Mouse (Mus musculus): Measurements from ENCODE around the gene Fyttd1. TPM values are rescaled to one million over a fixed set of nuclear protein-coding genes. Genes with fewer than 3 reads are reported as not detected.

Gene Fyttd1
- total RNA-seq, 2 experiments from 2014 or later: 105 to 106 TPM

DNA sequence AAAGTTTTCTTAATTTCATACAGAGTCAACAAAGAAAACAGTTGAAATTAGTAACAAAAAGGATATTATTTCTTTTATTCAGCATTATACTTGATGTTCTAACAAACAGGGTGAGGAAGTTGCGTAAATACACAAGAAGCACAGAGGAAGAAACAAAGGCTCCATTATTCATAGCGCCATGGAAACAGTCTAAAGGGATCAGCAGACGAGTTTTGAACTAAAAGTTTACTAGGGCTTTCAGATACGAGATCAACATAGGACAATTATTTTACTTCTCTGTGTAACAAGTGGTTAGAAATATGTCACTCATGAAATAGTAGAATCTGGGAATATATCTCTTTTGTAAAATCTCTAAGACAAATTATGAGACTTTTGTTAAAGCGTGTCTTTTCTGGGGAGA is 68.1 kb downstream of the Fyttd1 start:
- no peak for DNase-seq

DNA sequence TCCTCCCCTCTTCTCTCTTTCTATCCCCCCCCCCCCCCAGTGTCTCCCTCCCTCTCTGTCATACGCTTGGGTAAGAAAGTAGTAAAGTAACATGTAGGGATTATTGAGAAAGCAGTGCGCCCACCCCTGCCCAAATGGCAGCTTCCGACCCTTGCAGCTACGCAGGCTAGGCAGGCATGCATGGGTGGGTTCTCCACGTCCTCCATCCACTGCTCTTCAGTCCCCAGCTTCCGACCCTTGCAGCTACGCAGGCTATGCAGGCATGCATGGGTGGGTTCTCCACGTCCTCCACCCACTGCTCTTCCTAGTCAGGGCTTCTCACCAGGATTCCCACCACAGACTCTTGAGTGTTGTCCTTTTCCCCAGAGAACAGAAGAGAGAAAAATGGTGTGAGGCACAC is 70.7 kb downstream of the Fyttd1 start:
- no peak for DNase-seq

DNA sequence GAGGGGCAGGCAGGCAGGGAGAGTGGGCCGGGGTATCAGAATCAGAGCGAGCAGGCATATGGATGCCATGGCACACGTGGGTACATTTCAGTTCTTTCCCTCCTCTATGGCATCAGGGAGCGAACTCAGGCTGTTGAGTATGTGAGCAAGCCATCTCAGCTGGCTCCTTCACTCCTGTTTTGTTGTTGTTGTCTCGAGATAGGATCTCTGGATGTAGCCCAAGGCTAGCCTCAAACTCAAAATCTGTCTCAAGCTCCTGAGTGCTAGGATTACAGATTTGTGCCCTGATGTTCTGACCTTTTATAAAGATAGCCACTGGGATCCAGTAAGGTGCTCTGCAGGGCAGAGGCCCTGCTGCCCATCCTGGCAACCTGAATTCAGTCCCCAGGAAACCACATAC is 71.4 kb downstream of the Fyttd1 start:
- no peak for DNase-seq

DNA sequence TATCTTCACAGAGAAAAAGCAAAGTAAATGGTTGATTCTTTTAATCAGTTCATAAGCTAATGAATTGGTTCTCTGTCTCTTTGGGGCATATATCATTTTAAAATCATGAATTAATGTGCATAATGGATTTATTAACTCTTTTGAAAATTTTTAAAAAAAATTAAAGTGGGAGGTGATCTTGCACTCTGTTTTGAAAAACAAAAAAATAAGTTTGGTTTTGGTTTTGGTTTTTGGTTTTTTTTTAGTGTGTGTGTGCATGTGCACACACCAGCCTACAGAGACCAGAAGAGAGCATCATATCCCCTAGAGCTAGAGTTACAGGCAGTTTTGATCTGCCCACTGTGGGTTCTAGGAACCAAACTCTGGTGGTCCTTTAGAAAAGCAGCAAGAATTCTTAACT is 72.0 kb downstream of the Fyttd1 start:
- DNase-seq: no peak

DNA sequence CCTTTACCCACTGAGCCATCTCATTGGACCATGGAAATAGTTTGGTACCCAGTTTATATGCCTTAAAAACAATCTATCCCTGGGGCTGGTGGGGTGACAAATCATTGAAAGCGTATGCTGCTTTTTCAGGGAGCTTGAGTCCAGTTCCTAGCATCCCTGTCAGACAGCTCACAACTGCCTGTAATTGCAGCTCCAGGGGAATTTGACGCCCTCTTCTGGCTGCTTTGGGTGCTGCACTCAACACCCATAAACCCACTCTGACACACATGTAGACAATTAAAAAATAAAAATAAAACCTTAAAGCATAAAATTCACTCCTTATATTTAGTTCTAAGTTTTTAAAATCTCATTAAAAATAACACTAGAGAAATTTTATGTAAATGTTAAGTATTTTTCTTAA is 73.8 kb downstream of the Fyttd1 start:
- DNase-seq: no peak

DNA sequence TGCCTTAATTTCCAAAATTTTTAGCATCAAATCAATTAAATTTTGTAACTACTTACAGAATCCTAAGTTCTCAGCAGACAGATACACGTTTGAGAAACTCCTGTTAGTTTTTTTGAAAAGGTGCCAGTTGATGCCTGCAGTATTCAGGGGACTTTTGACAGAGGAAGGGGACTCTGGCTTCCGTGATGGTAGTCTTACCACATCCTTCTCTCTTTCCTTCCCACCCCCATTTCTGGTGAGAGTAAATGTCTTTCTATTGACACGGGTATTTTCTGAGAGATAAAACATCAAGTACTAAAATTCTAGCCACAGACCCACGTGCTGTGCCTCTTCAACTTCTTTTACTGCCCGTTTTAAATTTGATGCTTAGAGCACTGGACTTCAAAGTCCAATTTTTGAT is 76.5 kb downstream of the Fyttd1 start:
- no peak for DNase-seq

DNA sequence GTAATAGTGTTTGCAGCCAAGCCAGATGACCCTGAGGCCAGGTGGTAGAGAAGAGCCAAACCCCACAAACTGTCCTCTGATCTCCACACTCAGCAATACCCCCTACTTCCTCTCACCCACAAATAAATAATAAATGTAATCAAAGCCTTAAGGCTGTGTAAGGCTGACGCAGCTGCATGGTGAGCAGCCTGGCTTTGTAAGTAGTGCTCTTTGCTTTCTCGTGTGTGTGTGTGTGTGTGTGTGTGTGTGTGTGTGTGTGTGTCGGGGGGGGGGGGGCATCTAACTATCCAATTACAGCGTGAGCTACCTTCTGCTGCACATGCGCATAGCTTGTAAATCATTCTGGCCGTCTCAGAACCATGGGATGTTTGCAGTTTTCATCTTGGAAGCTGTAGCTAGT is 77.0 kb downstream of the Fyttd1 start:
- DNase-seq: no peak

DNA sequence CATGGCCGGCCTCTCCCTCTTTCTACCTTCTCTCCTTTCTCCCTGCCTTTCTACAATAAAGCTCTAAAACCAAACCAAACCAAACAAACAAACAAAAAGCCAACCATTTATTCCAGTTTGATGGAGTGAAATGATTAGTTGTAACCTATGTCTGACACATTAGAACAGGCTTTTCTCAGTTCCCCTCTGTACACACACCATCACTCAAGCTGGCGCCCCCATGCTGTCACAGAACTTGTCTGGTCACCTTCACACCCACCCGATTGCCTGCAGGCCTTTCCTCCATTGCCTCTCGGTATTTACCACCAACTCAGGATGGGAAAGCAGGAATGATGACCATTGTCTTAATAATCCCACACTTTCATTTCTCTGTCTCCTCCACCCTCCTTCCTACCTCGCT is 79.6 kb downstream of the Fyttd1 start:
- DNase-seq: no peak

Other genes starting within 250 kb of the Fyttd1 start
- gene Tnk2, start 233.6 kb upstream of the Fyttd1 start, total RNA-seq (2021): 10 to 100 TPM; 20.5 to 22.0 TPM
- gene Muc4, start 141.6 kb upstream of the Fyttd1 start, total RNA-seq (2021): under 1 TPM; 0.35 to 0.44 TPM
- under 1 TPM; 0.30 to 0.44 TPM for gene Muc20, start 80.1 kb upstream of the Fyttd1 start, total RNA-seq (2021)
- not detected for gene Smbd1, start 67.0 kb upstream of the Fyttd1 start, total RNA-seq (2021)
- gene Rubcn, start 266 bp downstream of the Fyttd1 start, total RNA-seq (2021): 10 to 100 TPM; 28.3 to 29.7 TPM
- gene Lrch3, start 36.6 kb downstream of the Fyttd1 start, total RNA-seq (2021): 10 to 100 TPM; 19.9 to 21.4 TPM
- gene Iqcg, start 178.7 kb downstream of the Fyttd1 start, total RNA-seq (2021): under 1 TPM; 0.49 to 0.62 TPM
- gene Rpl35a, start 179.0 kb downstream of the Fyttd1 start, total RNA-seq (2021): 100 to 1,000 TPM; 354 to 362 TPM
- gene Lmln, start 185.0 kb downstream of the Fyttd1 start, total RNA-seq (2021): 1 to 10 TPM; 2.1 to 2.7 TPM